Mouse (Mus musculus): ENCODE data around the gene Stom. TPM values are rescaled to one million over a fixed set of nuclear protein-coding genes. Genes with fewer than 3 reads are reported as not detected.

Stom gene
- polyA plus RNA-seq, 1 experiment = 87.9 TPM

- H3K36me3 ChIP-seq (ENCODE audit: control insufficient read depth, insufficient read depth) = peaks cover 50% of the 10 kb centered on the region
- no peaks in the 10 kb centered on the region for H3K79me3 ChIP-seq (ENCODE audit: low read depth)
- H3K79me2 ChIP-seq (ENCODE audit: control insufficient read depth, insufficient read depth) = no peaks in the 10 kb centered on the region
- no peaks in the 10 kb centered on the region for H3K27me3 ChIP-seq (ENCODE audit: control insufficient read depth, insufficient read depth, insufficient read length)
- TF ChIP-seq CTCF (IDR thresholded peaks at IDR 0.05; ENCODE audit: control insufficient read depth, insufficient read depth, insufficient read length) (peak; percentile 26), FOSL1 (IDR thresholded peaks at IDR 0.05; ENCODE audit: insufficient read depth, low read length, poor library complexity, severe bottlenecking) (no peak), MYOD1 (IDR thresholded peaks at IDR 0.05; ENCODE audit: control insufficient read depth, insufficient read length, low read depth) (no peak), CEBPB (IDR thresholded peaks at IDR 0.05; ENCODE audit: low read depth) (no peak), USF1 (IDR thresholded peaks at IDR 0.05; ENCODE audit: low read depth) (no peak), MAX (IDR thresholded peaks at IDR 0.05) (no peak), MYOG (IDR thresholded peaks at IDR 0.05; ENCODE audit: control insufficient read depth, extremely low read depth, insufficient read length) (no peak)
- H3ac ChIP-seq (ENCODE audit: control insufficient read depth, insufficient read length, low read depth) = no peak overlapping the region
- no peak overlapping the region for H3K4me3 ChIP-seq (ENCODE audit: insufficient read depth, poor library complexity, severe bottlenecking)
These were observed 44.9 kb downstream of the Stom start for GRCm38 (mm10) chr2:35291856-35292255.

GRCm38 (mm10) chr2:35288758-35289635 is 47.8 kb downstream of the Stom start:
- TF ChIP-seq CTCF (IDR thresholded peaks at IDR 0.05; ENCODE audit: control insufficient read depth, insufficient read depth, insufficient read length) (peak; percentile 37), MAX (IDR thresholded peaks at IDR 0.05) (peak; percentile 18), MYOG (IDR thresholded peaks at IDR 0.05; ENCODE audit: control insufficient read depth, extremely low read depth, insufficient read length) (no peak)
- H3K36me3 ChIP-seq (ENCODE audit: control insufficient read depth, insufficient read depth) = peaks cover 63% of the 10 kb centered on the region
- H3K27me3 ChIP-seq (ENCODE audit: control insufficient read depth, insufficient read depth, insufficient read length) = no peaks in the 10 kb centered on the region

GRCm38 (mm10) chr2:35287017-35287620 is 49.7 kb downstream of the Stom start:
- H3K36me3 ChIP-seq (ENCODE audit: control insufficient read depth, insufficient read depth) = peaks cover 45% of the 10 kb centered on the region
- no peak for TF ChIP-seq USF1 (IDR thresholded peaks at IDR 0.05; ENCODE audit: low read depth)
- TF ChIP-seq CEBPB (IDR thresholded peaks at IDR 0.05; ENCODE audit: low read depth) = no peak
- no peak for TF ChIP-seq CTCF (IDR thresholded peaks at IDR 0.05; ENCODE audit: control insufficient read depth, insufficient read depth, insufficient read length)
- no peak for TF ChIP-seq MAX (IDR thresholded peaks at IDR 0.05)
- no peak for TF ChIP-seq MYOD1 (IDR thresholded peaks at IDR 0.05; ENCODE audit: control insufficient read depth, insufficient read length, low read depth)
- no peak for TF ChIP-seq MYOG (IDR thresholded peaks at IDR 0.05; ENCODE audit: control insufficient read depth, extremely low read depth, insufficient read length)
- no peak for TF ChIP-seq FOSL1 (IDR thresholded peaks at IDR 0.05; ENCODE audit: insufficient read depth, low read length, poor library complexity, severe bottlenecking)
- no peak overlapping the region for H3ac ChIP-seq (ENCODE audit: control insufficient read depth, insufficient read length, low read depth)
- no peak overlapping the region for H3K4me3 ChIP-seq (ENCODE audit: insufficient read depth, poor library complexity, severe bottlenecking)
- H3K79me2 ChIP-seq (ENCODE audit: control insufficient read depth, insufficient read depth) = no peaks in the 10 kb centered on the region
- no peaks in the 10 kb centered on the region for H3K79me3 ChIP-seq (ENCODE audit: low read depth)
- no peaks in the 10 kb centered on the region for H3K27me3 ChIP-seq (ENCODE audit: control insufficient read depth, insufficient read depth, insufficient read length)

More at GRCm38 (mm10) chr2:35288758-35289635, 47.8 kb downstream of the Stom start:
- H3K4me3 ChIP-seq (ENCODE audit: insufficient read depth, poor library complexity, severe bottlenecking) = no peak overlapping the region
- no peak overlapping the region for H3ac ChIP-seq (ENCODE audit: control insufficient read depth, insufficient read length, low read depth)
- H3K79me3 ChIP-seq (ENCODE audit: low read depth) = no peaks in the 10 kb centered on the region
- H3K79me2 ChIP-seq (ENCODE audit: control insufficient read depth, insufficient read depth) = no peaks in the 10 kb centered on the region

GRCm38 (mm10) chr2:35285209-35285608 is 51.6 kb downstream of the Stom start:
- Histone ChIP-seq H3K79me3 (ENCODE audit: low read depth) (no peaks in the 10 kb centered on the region), H3K79me2 (ENCODE audit: control insufficient read depth, insufficient read depth) (no peaks in the 10 kb centered on the region), H3K27me3 (ENCODE audit: control insufficient read depth, insufficient read depth, insufficient read length) (no peaks in the 10 kb centered on the region), H3K36me3 (ENCODE audit: control insufficient read depth, insufficient read depth) (peaks cover 34% of the 10 kb centered on the region), H3K4me3 (ENCODE audit: insufficient read depth, poor library complexity, severe bottlenecking) (no peak overlapping the region), H3ac (ENCODE audit: control insufficient read depth, insufficient read length, low read depth) (no peak overlapping the region)
- TF ChIP-seq MYOG (IDR thresholded peaks at IDR 0.05; ENCODE audit: control insufficient read depth, extremely low read depth, insufficient read length) = no peak
- no peak for TF ChIP-seq MAX (IDR thresholded peaks at IDR 0.05)
- TF ChIP-seq CEBPB (IDR thresholded peaks at IDR 0.05; ENCODE audit: low read depth) = no peak
- no peak for TF ChIP-seq CTCF (IDR thresholded peaks at IDR 0.05; ENCODE audit: control insufficient read depth, insufficient read depth, insufficient read length)
- TF ChIP-seq USF1 (IDR thresholded peaks at IDR 0.05; ENCODE audit: low read depth) = no peak
- TF ChIP-seq MYOD1 (IDR thresholded peaks at IDR 0.05; ENCODE audit: control insufficient read depth, insufficient read length, low read depth) = no peak
- no peak for TF ChIP-seq FOSL1 (IDR thresholded peaks at IDR 0.05; ENCODE audit: insufficient read depth, low read length, poor library complexity, severe bottlenecking)

GRCm38 (mm10) chr2:35283997-35284396 is 52.8 kb downstream of the Stom start:
- H3K79me2 ChIP-seq (ENCODE audit: control insufficient read depth, insufficient read depth) = no peaks in the 10 kb centered on the region
- H3K4me3 ChIP-seq (ENCODE audit: insufficient read depth, poor library complexity, severe bottlenecking) = no peak overlapping the region
- no peaks in the 10 kb centered on the region for H3K27me3 ChIP-seq (ENCODE audit: control insufficient read depth, insufficient read depth, insufficient read length)
- H3K79me3 ChIP-seq (ENCODE audit: low read depth) = no peaks in the 10 kb centered on the region
- H3ac ChIP-seq (ENCODE audit: control insufficient read depth, insufficient read length, low read depth) = no peak overlapping the region
- TF ChIP-seq MYOG (IDR thresholded peaks at IDR 0.05; ENCODE audit: control insufficient read depth, extremely low read depth, insufficient read length) (no peak), CTCF (IDR thresholded peaks at IDR 0.05; ENCODE audit: control insufficient read depth, insufficient read depth, insufficient read length) (no peak), MAX (IDR thresholded peaks at IDR 0.05) (no peak), CEBPB (IDR thresholded peaks at IDR 0.05; ENCODE audit: low read depth) (no peak), MYOD1 (IDR thresholded peaks at IDR 0.05; ENCODE audit: control insufficient read depth, insufficient read length, low read depth) (no peak)
- peaks cover 29% of the 10 kb centered on the region for H3K36me3 ChIP-seq (ENCODE audit: control insufficient read depth, insufficient read depth)
